Mouse (Mus musculus): ENCODE results near the gene Ephb3. TPM values are rescaled to one million over a fixed set of nuclear protein-coding genes. Genes with fewer than 3 reads are reported as not detected.
A peak's percentile ranks its signal among the peaks of the same experiment; 100 is the strongest.

The Ephb3 gene
- polyA plus RNA-seq, 1 experiment from 2014 or later, result 16.3 TPM

- Histone ChIP-seq H3K9me3 (ENCODE audit: low read length) (no peaks in the 10 kb centered on the region), H3K36me3 (ENCODE audit: insufficient read depth, low read length) (0 out of 2 replicates have a peak, but pooled peaks cover 6% of the 10 kb centered on the region), H3K4me3 (ENCODE audit: low read depth, low read length) (no peak overlapping the region), H3K9ac (replicated peaks; ENCODE audit: low read depth) (no peak overlapping the region), H3K27me3 (replicated peaks; ENCODE audit: insufficient read depth, low read length) (no peaks in the 10 kb centered on the region), H3K4me2 (replicated peaks; ENCODE audit: low read depth, low read length) (peak overlapping the region; percentile 57), H3K4me1 (ENCODE audit: insufficient read depth, low read depth, low read length) (peaks cover 16% of the 10 kb centered on the region), H3K27ac (ENCODE audit: low read length) (peak overlapping the region; percentile 79)
- TF ChIP-seq EP300 (IDR thresholded peaks at IDR 0.05) (no peak), CTCF (IDR thresholded peaks at IDR 0.05) (no peak)
- ATAC-seq (no peak), DNase-seq (ENCODE audit: low spot score) (no peak)
- 13% methylated on average over 5 of the region's 5 CpGs for WGBS
Measured at GRCm38 (mm10) chr16:21210204-21210603, 5.6 kb downstream of the Ephb3 start.

- Histone ChIP-seq H3K9ac (replicated peaks; ENCODE audit: low read depth) (no peak overlapping the region; the same call in 1 of the 2 replicates), H3K4me3 (ENCODE audit: low read depth, low read length) (peak overlapping the region; percentile 27; the same call in 1 of the 2 replicates), H3K36me3 (ENCODE audit: insufficient read depth, low read length) (0 out of 2 replicates have a peak, but pooled peaks cover 6% of the 10 kb centered on the region), H3K9me3 (ENCODE audit: low read length) (no peaks in the 10 kb centered on the region), H3K27me3 (replicated peaks; ENCODE audit: insufficient read depth, low read length) (no peaks in the 10 kb centered on the region), H3K4me1 (ENCODE audit: insufficient read depth, low read depth, low read length) (peaks cover 17% of the 10 kb centered on the region), H3K27ac (ENCODE audit: low read length) (peak overlapping the region; percentile 79), H3K4me2 (replicated peaks; ENCODE audit: low read depth, low read length) (peak overlapping the region; percentile 57)
- DNase-seq (ENCODE audit: low spot score) (peak; percentile 95), ATAC-seq (peak; percentile 87)
- TF ChIP-seq EP300 (IDR thresholded peaks at IDR 0.05) (no peak), CTCF (IDR thresholded peaks at IDR 0.05) (peak; percentile 51)
- WGBS, result 5% methylated on average over 12 of the region's 25 CpGs
Measured at GRCm38 (mm10) chr16:21210667-21211338, 6.2 kb downstream of the Ephb3 start.

- peak overlapping the region; percentile 79 for H3K27ac ChIP-seq (ENCODE audit: low read length)
- 0 out of 2 replicates have a peak, but pooled peaks cover 6% of the 10 kb centered on the region for H3K36me3 ChIP-seq (ENCODE audit: insufficient read depth, low read length)
- ATAC-seq (no peak), DNase-seq (ENCODE audit: low spot score) (no peak)
- 37% methylated on average over 4 of the region's 4 CpGs for WGBS
- no peak overlapping the region for H3K9ac ChIP-seq (replicated peaks; ENCODE audit: low read depth)
- H3K4me1 ChIP-seq (ENCODE audit: insufficient read depth, low read depth, low read length), result peaks cover 21% of the 10 kb centered on the region
- no peaks in the 10 kb centered on the region for H3K9me3 ChIP-seq (ENCODE audit: low read length)
- TF ChIP-seq CTCF (IDR thresholded peaks at IDR 0.05), result no peak
- no peak for TF ChIP-seq EP300 (IDR thresholded peaks at IDR 0.05)
- H3K27me3 ChIP-seq (replicated peaks; ENCODE audit: insufficient read depth, low read length), result no peaks in the 10 kb centered on the region
- peak overlapping the region; percentile 57 for H3K4me2 ChIP-seq (replicated peaks; ENCODE audit: low read depth, low read length)
- H3K4me3 ChIP-seq (ENCODE audit: low read depth, low read length), result peak overlapping the region; percentile 27; the same call in 1 of the 2 replicates
Measured at GRCm38 (mm10) chr16:21211501-21211900, 6.9 kb downstream of the Ephb3 start.

- TF ChIP-seq CTCF (IDR thresholded peaks at IDR 0.05), result no peak
- TF ChIP-seq EP300 (IDR thresholded peaks at IDR 0.05), result no peak
- Histone ChIP-seq H3K27ac (ENCODE audit: low read length) (no peak overlapping the region), H3K36me3 (ENCODE audit: insufficient read depth, low read length) (0 out of 2 replicates have a peak, but pooled peaks cover 6% of the 10 kb centered on the region), H3K9me3 (ENCODE audit: low read length) (no peaks in the 10 kb centered on the region), H3K4me2 (replicated peaks; ENCODE audit: low read depth, low read length) (no peak overlapping the region), H3K4me3 (ENCODE audit: low read depth, low read length) (no peak overlapping the region), H3K27me3 (replicated peaks; ENCODE audit: insufficient read depth, low read length) (no peaks in the 10 kb centered on the region), H3K9ac (replicated peaks; ENCODE audit: low read depth) (no peak overlapping the region), H3K4me1 (ENCODE audit: insufficient read depth, low read depth, low read length) (peaks cover 21% of the 10 kb centered on the region)
- DNase-seq (ENCODE audit: low spot score) (no peak), ATAC-seq (no peak)
- WGBS, result 53% methylated on average over 1 of the region's 1 CpGs
Measured at GRCm38 (mm10) chr16:21212369-21212768, 7.8 kb downstream of the Ephb3 start.

GRCm38 (mm10) chr16:21213939-21214338, 9.4 kb downstream of the Ephb3 start:
- 91% methylated on average over 7 of the region's 7 CpGs for WGBS
- H3K9ac ChIP-seq (replicated peaks; ENCODE audit: low read depth), result no peak overlapping the region
- no peaks in the 10 kb centered on the region for H3K9me3 ChIP-seq (ENCODE audit: low read length)
- no peak for ATAC-seq
- no peak overlapping the region for H3K27ac ChIP-seq (ENCODE audit: low read length)
- DNase-seq (ENCODE audit: low spot score), result no peak
- no peak overlapping the region for H3K4me3 ChIP-seq (ENCODE audit: low read depth, low read length)
- peaks cover 13% of the 10 kb centered on the region; the same call in 1 of the 2 replicates for H3K36me3 ChIP-seq (ENCODE audit: insufficient read depth, low read length)
- peaks cover 20% of the 10 kb centered on the region for H3K4me1 ChIP-seq (ENCODE audit: insufficient read depth, low read depth, low read length)
- TF ChIP-seq CTCF (IDR thresholded peaks at IDR 0.05), result no peak
- no peak for TF ChIP-seq EP300 (IDR thresholded peaks at IDR 0.05)
- no peak overlapping the region for H3K4me2 ChIP-seq (replicated peaks; ENCODE audit: low read depth, low read length)
- no peaks in the 10 kb centered on the region for H3K27me3 ChIP-seq (replicated peaks; ENCODE audit: insufficient read depth, low read length)

- TF ChIP-seq CTCF (IDR thresholded peaks at IDR 0.05), result no peak
- TF ChIP-seq EP300 (IDR thresholded peaks at IDR 0.05), result no peak
- Histone ChIP-seq H3K27ac (ENCODE audit: low read length) (no peak overlapping the region), H3K27me3 (replicated peaks; ENCODE audit: insufficient read depth, low read length) (no peaks in the 10 kb centered on the region), H3K9ac (replicated peaks; ENCODE audit: low read depth) (no peak overlapping the region), H3K36me3 (ENCODE audit: insufficient read depth, low read length) (peaks cover 16% of the 10 kb centered on the region; the same call in 1 of the 2 replicates), H3K9me3 (ENCODE audit: low read length) (no peaks in the 10 kb centered on the region), H3K4me1 (ENCODE audit: insufficient read depth, low read depth, low read length) (peaks cover 15% of the 10 kb centered on the region), H3K4me2 (replicated peaks; ENCODE audit: low read depth, low read length) (no peak overlapping the region), H3K4me3 (ENCODE audit: low read depth, low read length) (no peak overlapping the region)
- ATAC-seq (no peak), DNase-seq (ENCODE audit: low spot score) (no peak)
- WGBS, result 46% methylated on average over 17 of the region's 17 CpGs
Measured at GRCm38 (mm10) chr16:21214803-21215202, 10.2 kb downstream of the Ephb3 start.
